28 mouse cellular contexts compared by ENCODE assay signal in genomic region chr10:92611060-92611459, GRCm38 (mm10).
DNase-seq lines count a peak whose midpoint lies in the region; ATAC-seq and TF ChIP-seq lines count a peak whose summit lies in the region.
"Had no signal": no experiment of that assay in that cellular context is flagged by ENCODE, and none has a peak within 500 bp of the region (broad histone marks: within the 10 kb centered on the region; RNA-seq: fewer than 3 reads in every experiment).

No protein-coding gene starts in this region.

- 38% methylated on average over 3 of the region's 3 CpGs for WGBS in forebrain, postnatal 0 days
- 65% methylated on average over 3 of the region's 3 CpGs for WGBS in forebrain, embryonic 10.5 days
- WGBS in midbrain, embryonic 14.5 days = 79% methylated on average over 3 of the region's 3 CpGs
- 90% methylated on average over 3 of the region's 3 CpGs for WGBS in midbrain, embryonic 11.5 days
- 65% methylated on average over 3 of the region's 3 CpGs for WGBS in midbrain, embryonic 16.5 days
- 73% methylated on average over 3 of the region's 3 CpGs for WGBS in midbrain, embryonic 13.5 days
- WGBS in midbrain, postnatal 0 days = 66% methylated on average over 3 of the region's 3 CpGs

- peaks cover 11% of the 10 kb centered on the region; the same call in 1 of the 2 replicates for H3K27me3 ChIP-seq in forebrain, postnatal 0 days (ENCODE audit: insufficient read depth, low read length)
- peaks cover 72% of the 10 kb centered on the region for H3K27me3 ChIP-seq in forebrain, embryonic 10.5 days (ENCODE audit: poor library complexity, severe bottlenecking)
- no peaks in the 10 kb centered on the region for H3K27me3 ChIP-seq in midbrain, embryonic 14.5 days (ENCODE audit: control insufficient read depth, insufficient read depth, low read length)
- H3K27me3 ChIP-seq in midbrain, embryonic 11.5 days (ENCODE audit: control insufficient read depth, insufficient read depth, low read length) = no peaks in the 10 kb centered on the region
- H3K27me3 ChIP-seq in midbrain, embryonic 16.5 days (ENCODE audit: control insufficient read depth, insufficient read depth, low read depth, low read length) = no peaks in the 10 kb centered on the region
- no peaks in the 10 kb centered on the region for H3K27me3 ChIP-seq in midbrain, embryonic 13.5 days
- no peaks in the 10 kb centered on the region for H3K27me3 ChIP-seq in midbrain, postnatal 0 days (ENCODE audit: insufficient read depth, low read length)
- H3K27me3 ChIP-seq: CH12.LX; embryonic facial prominence, embryonic 13.5 days; embryonic facial prominence, embryonic 15.5 days; Patski had no signal

- H3K4me3 ChIP-seq in forebrain, postnatal 0 days (ENCODE audit: low read depth, low read length) = no peak overlapping the region
- no peak overlapping the region for H3K4me3 ChIP-seq in forebrain, embryonic 10.5 days
- H3K4me3 ChIP-seq in midbrain, embryonic 14.5 days (replicated peaks; ENCODE audit: low read depth, low read length) = no peak overlapping the region
- no peak overlapping the region for H3K4me3 ChIP-seq in midbrain, embryonic 11.5 days (ENCODE audit: low read depth, low read length)
- no peak overlapping the region for H3K4me3 ChIP-seq in midbrain, embryonic 16.5 days (ENCODE audit: low read depth, low read length)
- H3K4me3 ChIP-seq in midbrain, embryonic 13.5 days (replicated peaks) = no peak overlapping the region
- H3K4me3 ChIP-seq in midbrain, postnatal 0 days (ENCODE audit: low read depth, low read length) = no peak overlapping the region
- H3K4me3 ChIP-seq: embryonic facial prominence, embryonic 13.5 days; embryonic facial prominence, embryonic 15.5 days; erythroblast, embryonic 14.5 days; forebrain, embryonic 13.5 days; forebrain, embryonic 15.5 days had no signal

- H3K4me1 ChIP-seq in forebrain, postnatal 0 days (ENCODE audit: insufficient read depth) = no peaks in the 10 kb centered on the region
- H3K4me1 ChIP-seq in forebrain, embryonic 10.5 days = peaks cover 40% of the 10 kb centered on the region
- no peaks in the 10 kb centered on the region for H3K4me1 ChIP-seq in midbrain, embryonic 14.5 days (ENCODE audit: control insufficient read depth, insufficient read depth, low read length)
- peaks cover 2% of the 10 kb centered on the region; the same call in 1 of the 2 replicates for H3K4me1 ChIP-seq in midbrain, embryonic 11.5 days (ENCODE audit: control insufficient read depth, insufficient read depth, low read length)
- H3K4me1 ChIP-seq in midbrain, embryonic 16.5 days (ENCODE audit: control insufficient read depth, insufficient read depth, low read length) = no peaks in the 10 kb centered on the region
- H3K4me1 ChIP-seq in midbrain, embryonic 13.5 days (replicated peaks) = no peaks in the 10 kb centered on the region
- H3K4me1 ChIP-seq in midbrain, postnatal 0 days (ENCODE audit: insufficient read depth, low read length) = no peaks in the 10 kb centered on the region; the same call in 1 of the 2 replicates
- H3K4me1 ChIP-seq: embryonic facial prominence, embryonic 13.5 days; embryonic facial prominence, embryonic 15.5 days had no signal

- H3K27ac ChIP-seq in forebrain, postnatal 0 days (ENCODE audit: low read depth, low read length) = no peak overlapping the region
- H3K27ac ChIP-seq in forebrain, embryonic 10.5 days = no peak overlapping the region; the same call in 1 of the 2 replicates
- no peak overlapping the region for H3K27ac ChIP-seq in midbrain, embryonic 14.5 days (replicated peaks; ENCODE audit: low read depth, low read length)
- no peak overlapping the region for H3K27ac ChIP-seq in midbrain, embryonic 11.5 days (ENCODE audit: low read depth, low read length)
- H3K27ac ChIP-seq in midbrain, embryonic 16.5 days (ENCODE audit: low read length) = no peak overlapping the region
- no peak overlapping the region for H3K27ac ChIP-seq in midbrain, embryonic 13.5 days
- no peak overlapping the region for H3K27ac ChIP-seq in midbrain, postnatal 0 days (ENCODE audit: low read depth, low read length)
- H3K27ac ChIP-seq: embryonic facial prominence, embryonic 13.5 days; embryonic facial prominence, embryonic 15.5 days; forebrain, embryonic 13.5 days; forebrain, embryonic 15.5 days had no signal

- peak; percentile 61 for ATAC-seq in forebrain, postnatal 0 days
- ATAC-seq in midbrain, embryonic 14.5 days (ENCODE audit: low FRiP score, low TSS enrichment) = no peak
- no peak for ATAC-seq in midbrain, embryonic 11.5 days (ENCODE audit: low FRiP score)
- 0 out of 2 replicates have a peak, but pooled peaks have one; percentile 56 for ATAC-seq in midbrain, embryonic 16.5 days
- ATAC-seq in midbrain, embryonic 13.5 days = no peak
- ATAC-seq in midbrain, postnatal 0 days (ENCODE audit: low FRiP score) = no peak
- ATAC-seq: activated CD4-positive, CD25-positive, alpha-beta regulatory T cell, adult 4 months; CD4-positive, CD25-positive, alpha-beta regulatory T cell, adult 4 months; forebrain, embryonic 15.5 days; Patski had no signal

- no peak for TF ChIP-seq CTCF in forebrain, postnatal 0 days (IDR thresholded peaks at IDR 0.05; ENCODE audit: low read depth)
- TF ChIP-seq CTCF in midbrain, postnatal 0 days (IDR thresholded peaks at IDR 0.05) = no peak

- no peak overlapping the region for H3K4me2 ChIP-seq in forebrain, postnatal 0 days (ENCODE audit: low read depth)
- no peak overlapping the region for H3K4me2 ChIP-seq in midbrain, embryonic 14.5 days (ENCODE audit: low read length)
- no peak overlapping the region for H3K4me2 ChIP-seq in midbrain, embryonic 11.5 days
- no peak overlapping the region for H3K4me2 ChIP-seq in midbrain, embryonic 16.5 days (ENCODE audit: low read length)
- no peak overlapping the region for H3K4me2 ChIP-seq in midbrain, embryonic 13.5 days (replicated peaks)
- no peak overlapping the region for H3K4me2 ChIP-seq in midbrain, postnatal 0 days (ENCODE audit: low read depth, low read length, poor library complexity, severe bottlenecking)
- H3K4me2 ChIP-seq: embryonic facial prominence, embryonic 13.5 days; embryonic facial prominence, embryonic 15.5 days; forebrain, embryonic 13.5 days; forebrain, embryonic 15.5 days had no signal

- H3K9ac ChIP-seq in forebrain, postnatal 0 days = no peak overlapping the region
- H3K9ac ChIP-seq in midbrain, embryonic 14.5 days (replicated peaks; ENCODE audit: low read length) = no peak overlapping the region
- H3K9ac ChIP-seq in midbrain, embryonic 11.5 days (ENCODE audit: low read length) = no peak overlapping the region
- H3K9ac ChIP-seq in midbrain, embryonic 16.5 days (ENCODE audit: low read depth, low read length) = no peak overlapping the region
- no peak overlapping the region for H3K9ac ChIP-seq in midbrain, embryonic 13.5 days (replicated peaks)
- H3K9ac ChIP-seq in midbrain, postnatal 0 days (replicated peaks; ENCODE audit: low read length, poor library complexity, severe bottlenecking) = no peak overlapping the region
- H3K9ac ChIP-seq: embryonic facial prominence, embryonic 13.5 days; embryonic facial prominence, embryonic 15.5 days; forebrain, embryonic 13.5 days; forebrain, embryonic 15.5 days had no signal

- no peaks in the 10 kb centered on the region for H3K9me3 ChIP-seq in forebrain, postnatal 0 days (ENCODE audit: low read length)
- H3K9me3 ChIP-seq in forebrain, embryonic 10.5 days = no peaks in the 10 kb centered on the region
- H3K9me3 ChIP-seq in midbrain, embryonic 14.5 days (ENCODE audit: control insufficient read depth, low read length) = no peaks in the 10 kb centered on the region
- H3K9me3 ChIP-seq in midbrain, embryonic 11.5 days (ENCODE audit: control insufficient read depth, low read length) = no peaks in the 10 kb centered on the region
- no peaks in the 10 kb centered on the region for H3K9me3 ChIP-seq in midbrain, embryonic 16.5 days (replicated peaks; ENCODE audit: control insufficient read depth, low read length, poor library complexity, severe bottlenecking)
- no peaks in the 10 kb centered on the region for H3K9me3 ChIP-seq in midbrain, embryonic 13.5 days
- no peaks in the 10 kb centered on the region for H3K9me3 ChIP-seq in midbrain, postnatal 0 days (ENCODE audit: low read length)
- H3K9me3 ChIP-seq: embryonic facial prominence, embryonic 13.5 days; embryonic facial prominence, embryonic 15.5 days; forebrain, embryonic 13.5 days; forebrain, embryonic 15.5 days; G1E had no signal

- H3K36me3 ChIP-seq in forebrain, postnatal 0 days (ENCODE audit: insufficient read depth) = no peaks in the 10 kb centered on the region
- no peaks in the 10 kb centered on the region for H3K36me3 ChIP-seq in forebrain, embryonic 10.5 days (replicated peaks)
- H3K36me3 ChIP-seq in midbrain, embryonic 14.5 days (ENCODE audit: control insufficient read depth, insufficient read depth, low read length) = no peaks in the 10 kb centered on the region
- H3K36me3 ChIP-seq in midbrain, embryonic 11.5 days (ENCODE audit: control insufficient read depth, insufficient read depth, low read length) = no peaks in the 10 kb centered on the region
- H3K36me3 ChIP-seq in midbrain, embryonic 16.5 days (ENCODE audit: control insufficient read depth, insufficient read depth, low read length) = no peaks in the 10 kb centered on the region
- no peaks in the 10 kb centered on the region for H3K36me3 ChIP-seq in midbrain, embryonic 13.5 days
- no peaks in the 10 kb centered on the region for H3K36me3 ChIP-seq in midbrain, postnatal 0 days (ENCODE audit: insufficient read depth, low read length)
- H3K36me3 ChIP-seq: embryonic facial prominence, embryonic 13.5 days; embryonic facial prominence, embryonic 15.5 days; forebrain, embryonic 15.5 days; G1E had no signal

- DNase-seq in forebrain, postnatal 0 days = peak; percentile 27
- DNase-seq in forebrain, embryonic 10.5 days (ENCODE audit: extremely low spot score, low spot score) = no peak
- DNase-seq in midbrain, embryonic 14.5 days = peak; percentile 26
- no peak for DNase-seq in midbrain, embryonic 11.5 days (ENCODE audit: low spot score, missing footprints)
- peak; percentile 20 for DNase-seq in midbrain, postnatal 0 days (ENCODE audit: low spot score)
- DNase-seq in adrenal gland, postnatal 14 days = no peak
- DNase-seq: adrenal gland, adult 8-10 months; adrenal gland, postnatal 25 days; B cell, adult 2 months; cerebellum, adult 11 months; cerebellum, adult 18-20 months; cerebellum, adult 8-10 months; cerebellum, adult 9-11 months; cerebellum, postnatal 14 days; cerebellum, postnatal 36 days; embryo, embryonic 11 days had no signal

Comparison
In these comparisons a context has a peak if more than half of its experiments do, and no peak if none do; other contexts are left out.
1. ATAC-seq: peak in forebrain, postnatal 0 days (single experiment) and midbrain, embryonic 16.5 days (single experiment); none in midbrain, embryonic 14.5 days (single experiment), midbrain, embryonic 11.5 days (single experiment), midbrain, embryonic 13.5 days (single experiment) and midbrain, postnatal 0 days (single experiment).
2. DNase-seq: peak in forebrain, postnatal 0 days (single experiment), midbrain, embryonic 14.5 days (single experiment) and midbrain, postnatal 0 days (single experiment); none in forebrain, embryonic 10.5 days (single experiment), midbrain, embryonic 11.5 days (single experiment) and adrenal gland, postnatal 14 days (single experiment).